Mouse (Mus musculus): ENCODE results near the gene Olfr806. TPM values are rescaled to one million over a fixed set of nuclear protein-coding genes. Genes with fewer than 3 reads are reported as not detected.

The Olfr806 gene
- polyA plus RNA-seq, 1 experiment from 2014 or later, result not detected

Other genes starting within 250 kb of the Olfr806 start
- not detected in 2 replicates for gene Olfr790, start 243.4 kb downstream of the Olfr806 start, polyA plus RNA-seq (2014; fragmentation: Nextera tagmentation; extraction: Ambion mirVana)
- not detected in 2 replicates for gene Olfr791, start 220.1 kb downstream of the Olfr806 start, polyA plus RNA-seq (2014; fragmentation: Nextera tagmentation; extraction: Ambion mirVana)
- not detected in 2 replicates for gene Olfr792, start 202.8 kb downstream of the Olfr806 start, polyA plus RNA-seq (2014; fragmentation: Nextera tagmentation; extraction: Ambion mirVana)
- not detected in 2 replicates for gene Olfr794, start 174.3 kb downstream of the Olfr806 start, polyA plus RNA-seq (2014; fragmentation: Nextera tagmentation; extraction: Ambion mirVana)
- gene Olfr796, start 129.4 kb downstream of the Olfr806 start, polyA plus RNA-seq (2014; fragmentation: Nextera tagmentation; extraction: Ambion mirVana), result not detected in 2 replicates
- not detected in 2 replicates for gene Olfr798, start 114.0 kb downstream of the Olfr806 start, polyA plus RNA-seq (2014; fragmentation: Nextera tagmentation; extraction: Ambion mirVana)
- gene Olfr799, start 104.4 kb downstream of the Olfr806 start, polyA plus RNA-seq (2014; fragmentation: Nextera tagmentation; extraction: Ambion mirVana), result not detected in 2 replicates
- not detected in 2 replicates for gene Olfr800, start 84.2 kb downstream of the Olfr806 start, polyA plus RNA-seq (2014; fragmentation: Nextera tagmentation; extraction: Ambion mirVana)
- not detected in 2 replicates for gene Olfr801, start 68.1 kb downstream of the Olfr806 start, polyA plus RNA-seq (2014; fragmentation: Nextera tagmentation; extraction: Ambion mirVana)
- gene Olfr802, start 53.8 kb downstream of the Olfr806 start, polyA plus RNA-seq (2014; fragmentation: Nextera tagmentation; extraction: Ambion mirVana), result not detected in 2 replicates
- not detected in 2 replicates for gene Olfr803, start 47.6 kb downstream of the Olfr806 start, polyA plus RNA-seq (2014; fragmentation: Nextera tagmentation; extraction: Ambion mirVana)
- not detected in 2 replicates for gene Olfr804, start 38.7 kb downstream of the Olfr806 start, polyA plus RNA-seq (2014; fragmentation: Nextera tagmentation; extraction: Ambion mirVana)
- not detected in 2 replicates for gene Olfr805, start 12.5 kb downstream of the Olfr806 start, polyA plus RNA-seq (2014; fragmentation: Nextera tagmentation; extraction: Ambion mirVana)
- not detected in 2 replicates for gene Olfr807, start 15.9 kb upstream of the Olfr806 start, polyA plus RNA-seq (2014; fragmentation: Nextera tagmentation; extraction: Ambion mirVana)
- not detected in 2 replicates for gene Olfr808, start 23.6 kb upstream of the Olfr806 start, polyA plus RNA-seq (2014; fragmentation: Nextera tagmentation; extraction: Ambion mirVana)
- gene Olfr809, start 32.7 kb upstream of the Olfr806 start, polyA plus RNA-seq (2014; fragmentation: Nextera tagmentation; extraction: Ambion mirVana), result not detected in 2 replicates
- gene Olfr810, start 53.0 kb upstream of the Olfr806 start, polyA plus RNA-seq (2014; fragmentation: Nextera tagmentation; extraction: Ambion mirVana), result not detected in 2 replicates
- gene Olfr811, start 62.5 kb upstream of the Olfr806 start, polyA plus RNA-seq (2014; fragmentation: Nextera tagmentation; extraction: Ambion mirVana), result not detected in 2 replicates
- gene Olfr812, start 104.2 kb upstream of the Olfr806 start, polyA plus RNA-seq (2014; fragmentation: Nextera tagmentation; extraction: Ambion mirVana), result not detected in 2 replicates
- not detected in 2 replicates for gene Olfr813, start 113.4 kb upstream of the Olfr806 start, polyA plus RNA-seq (2014; fragmentation: Nextera tagmentation; extraction: Ambion mirVana)
- not detected in 2 replicates for gene Olfr814, start 137.9 kb upstream of the Olfr806 start, polyA plus RNA-seq (2014; fragmentation: Nextera tagmentation; extraction: Ambion mirVana)
- gene Olfr815, start 163.9 kb upstream of the Olfr806 start, polyA plus RNA-seq (2014; fragmentation: Nextera tagmentation; extraction: Ambion mirVana), result not detected in 2 replicates
- gene Olfr816, start 173.7 kb upstream of the Olfr806 start, polyA plus RNA-seq (2014; fragmentation: Nextera tagmentation; extraction: Ambion mirVana), result not detected in 2 replicates
- gene Olfr818, start 207.2 kb upstream of the Olfr806 start, polyA plus RNA-seq (2014; fragmentation: Nextera tagmentation; extraction: Ambion mirVana), result not detected in 2 replicates
- not detected in 2 replicates for gene Olfr819, start 225.3 kb upstream of the Olfr806 start, polyA plus RNA-seq (2014; fragmentation: Nextera tagmentation; extraction: Ambion mirVana)
- gene Olfr247, start 234.2 kb upstream of the Olfr806 start, polyA plus RNA-seq (2014; fragmentation: Nextera tagmentation; extraction: Ambion mirVana), result not detected in 2 replicates
- gene Gm10310, start 243.1 kb upstream of the Olfr806 start, polyA plus RNA-seq (2014; fragmentation: Nextera tagmentation; extraction: Ambion mirVana), result not detected in 2 replicates

Data from hindbrain, embryonic 11.5 days (tissue).